Mouse (Mus musculus): ENCODE results near the gene Mvk.
A peak's percentile ranks its signal among the peaks of the same experiment; 100 is the strongest.

Mvk gene

GRCm38 (mm10) chr5:114456995-114457605 lies 13.0 kb downstream of the Mvk start:
- DNase-seq (ENCODE audit: low spot score): no peak

- DNase-seq (ENCODE audit: low spot score): peak; percentile 85
Measured at GRCm38 (mm10) chr5:114461238-114461637, 17.2 kb downstream of the Mvk start.

GRCm38 (mm10) chr5:114462067-114463040 lies 18.3 kb downstream of the Mvk start:
- DNase-seq (ENCODE audit: low spot score): no peak

- DNase-seq (ENCODE audit: low spot score): no peak
Measured at GRCm38 (mm10) chr5:114464561-114464960, 20.5 kb downstream of the Mvk start.

- no peak for DNase-seq (ENCODE audit: low spot score)
Measured at GRCm38 (mm10) chr5:114465641-114466040, 21.6 kb downstream of the Mvk start.

GRCm38 (mm10) chr5:114467019-114467418 lies 22.9 kb downstream of the Mvk start:
- DNase-seq (ENCODE audit: low spot score): no peak

GRCm38 (mm10) chr5:114467430-114467829 lies 23.4 kb downstream of the Mvk start:
- peak; percentile 70 for DNase-seq (ENCODE audit: low spot score)

GRCm38 (mm10) chr5:114468007-114468406 lies 23.9 kb downstream of the Mvk start:
- no peak for DNase-seq (ENCODE audit: low spot score)

- DNase-seq (ENCODE audit: low spot score): no peak
Measured at GRCm38 (mm10) chr5:114470359-114470758, 26.3 kb downstream of the Mvk start.

GRCm38 (mm10) chr5:114474741-114475491 lies 30.8 kb downstream of the Mvk start:
- DNase-seq (ENCODE audit: low spot score): peak; percentile 42

- no peak for DNase-seq (ENCODE audit: low spot score)
Measured at GRCm38 (mm10) chr5:114478267-114478666, 34.2 kb downstream of the Mvk start.

GRCm38 (mm10) chr5:114482587-114483011 lies 38.5 kb downstream of the Mvk start:
- DNase-seq (ENCODE audit: low spot score): no peak

GRCm38 (mm10) chr5:114485685-114486084 lies 41.6 kb downstream of the Mvk start:
- no peak for DNase-seq (ENCODE audit: low spot score)

GRCm38 (mm10) chr5:114489570-114489969 lies 45.5 kb downstream of the Mvk start:
- DNase-seq (ENCODE audit: low spot score): peak; percentile 55

- no peak for DNase-seq (ENCODE audit: low spot score)
Measured at GRCm38 (mm10) chr5:114490241-114490640, 46.2 kb downstream of the Mvk start.

- no peak for DNase-seq (ENCODE audit: low spot score)
Measured at GRCm38 (mm10) chr5:114494761-114495160, 50.7 kb downstream of the Mvk start.

GRCm38 (mm10) chr5:114501252-114501651 lies 57.2 kb downstream of the Mvk start:
- DNase-seq (ENCODE audit: low spot score): peak; percentile 30

GRCm38 (mm10) chr5:114504826-114505225 lies 60.8 kb downstream of the Mvk start:
- DNase-seq (ENCODE audit: low spot score): no peak

- DNase-seq (ENCODE audit: low spot score): no peak
Measured at GRCm38 (mm10) chr5:114505260-114506085, 61.4 kb downstream of the Mvk start.

GRCm38 (mm10) chr5:114507394-114507793 lies 63.3 kb downstream of the Mvk start:
- DNase-seq (ENCODE audit: low spot score): peak; percentile 13

GRCm38 (mm10) chr5:114507964-114508363 lies 63.9 kb downstream of the Mvk start:
- DNase-seq (ENCODE audit: low spot score): no peak

- DNase-seq (ENCODE audit: low spot score): no peak
Measured at GRCm38 (mm10) chr5:114509461-114509860, 65.4 kb downstream of the Mvk start.
